Mouse (Mus musculus) forebrain, embryonic 10.5 days (tissue): ENCODE results near the gene B3gnt2. TPM values are rescaled to one million over a fixed set of nuclear protein-coding genes. Genes with fewer than 3 reads are reported as not detected.

Source experiments
- DNase-seq: peaks from one replicate; pipeline ENCODE4 v3.0.0-alpha.2; 2017; ENCODE audit warnings: low spot score; ENCODE audit errors: extremely low spot score
- H3K27ac ChIP-seq: fragments of 300-500 bp; sonication (generic); 2 replicates; pipeline ENCODE4 v1.5.1; 2016; ENCODE audit warnings: mild to moderate bottlenecking
- H3K27me3 ChIP-seq: fragments of 300-500 bp; sonication (generic); 2 replicates; pipeline ENCODE4 v1.6.1; 2016; ENCODE audit warnings: mild to moderate bottlenecking; ENCODE audit not compliant: poor library complexity, severe bottlenecking
- H3K36me3 ChIP-seq: fragments of 300-500 bp; sonication (generic); replicated peaks from 2 replicates; pipeline ENCODE4 v1.6.1; 2016; ENCODE audit warnings: mild to moderate bottlenecking, moderate library complexity
- H3K4me1 ChIP-seq: fragments of 300-500 bp; sonication (generic); 2 replicates; pipeline ENCODE4 v1.6.1; 2016
- H3K4me3 ChIP-seq: fragments of 300-500 bp; sonication (generic); 2 replicates; pipeline ENCODE4 v1.5.1; 2016; ENCODE audit warnings: mild to moderate bottlenecking, moderate library complexity
- H3K9me3 ChIP-seq: fragments of 300-500 bp; sonication (generic); 2 replicates; pipeline ENCODE4 v1.6.1; 2016; ENCODE audit warnings: mild to moderate bottlenecking, moderate library complexity
- WGBS: fragments of 180-500 bp; shearing (Covaris S2); methylation state at CpG from one replicate; pipeline ENCODE4 v1.1.7; 2016; 5-methylcytosine and 5-hydroxymethylcytosine counted together
- polyA plus RNA-seq: library from polyadenylated mRNA; unstranded; fragments of >200 nt; fragmentation: Nextera tagmentation; extraction: Ambion mirVana; gene quantifications from 2 replicates; pipeline ENCODE4 v1.2.1, GENCODE M21; 2016

B3gnt2 gene
- polyA plus RNA-seq, 1 experiment from 2014 or later = 1.7 TPM

DNA sequence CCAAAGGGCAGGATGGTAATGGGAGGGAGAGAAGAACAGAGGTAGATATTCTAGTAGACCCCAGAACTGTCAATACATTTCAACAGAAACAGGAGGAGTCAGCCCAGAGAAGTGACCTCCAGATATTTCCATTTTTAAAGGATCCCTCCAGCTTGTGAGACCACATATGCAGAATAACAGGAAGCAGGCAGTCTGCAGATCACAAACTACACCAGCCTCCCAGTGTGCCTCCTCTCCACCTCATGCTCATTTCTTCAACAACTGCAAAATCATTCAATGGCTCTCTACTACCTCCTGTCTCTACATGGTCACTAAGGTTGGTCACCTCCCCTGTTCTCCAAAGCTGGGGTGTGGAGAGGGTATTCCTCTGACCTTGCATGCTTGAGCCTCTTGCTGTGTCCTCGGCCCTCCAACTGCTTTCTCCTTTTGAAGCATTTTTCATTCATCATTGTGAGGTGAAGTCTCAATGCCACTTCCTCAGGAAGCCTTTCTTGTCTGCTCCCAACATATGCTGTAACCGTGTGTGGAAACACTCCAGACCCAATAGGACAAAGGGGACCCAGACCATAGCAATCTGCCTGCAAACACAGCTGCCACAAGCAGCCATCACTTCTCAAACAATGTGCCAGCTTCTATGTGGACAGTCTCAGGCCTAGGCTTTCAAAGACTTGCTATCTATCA, 7.1 kb downstream of the B3gnt2 start:
- 72% methylated on average over 2 of the region's 2 CpGs for WGBS
- no peaks in the 10 kb centered on the region for H3K36me3 ChIP-seq
- peaks cover 12% of the 10 kb centered on the region for H3K4me1 ChIP-seq
- no peak overlapping the region for H3K4me3 ChIP-seq
- no peak overlapping the region for H3K27ac ChIP-seq
- H3K9me3 ChIP-seq = no peaks in the 10 kb centered on the region
- H3K27me3 ChIP-seq = peaks cover 34% of the 10 kb centered on the region
- no peak for DNase-seq

- H3K36me3 ChIP-seq = no peaks in the 10 kb centered on the region
- no peak overlapping the region for H3K4me3 ChIP-seq
- WGBS = 65% methylated on average over 1 of the region's 1 CpGs
- no peak overlapping the region for H3K27ac ChIP-seq
- H3K9me3 ChIP-seq = no peaks in the 10 kb centered on the region
- peaks cover 22% of the 10 kb centered on the region for H3K27me3 ChIP-seq
- no peak for DNase-seq
- H3K4me1 ChIP-seq = peaks cover 11% of the 10 kb centered on the region
Observed at GRCm38 (mm10) chr11:22852510-22852909, 8.3 kb downstream of the B3gnt2 start.

- Histone ChIP-seq H3K4me1 (peaks cover 19% of the 10 kb centered on the region), H3K36me3 (no peaks in the 10 kb centered on the region), H3K9me3 (no peaks in the 10 kb centered on the region), H3K27me3 (peaks cover 12% of the 10 kb centered on the region), H3K27ac (no peak overlapping the region), H3K4me3 (no peak overlapping the region)
- no peak for DNase-seq
- 54% methylated on average over 4 of the region's 4 CpGs for WGBS
Observed at GRCm38 (mm10) chr11:22851416-22851815, 9.3 kb downstream of the B3gnt2 start.

DNA sequence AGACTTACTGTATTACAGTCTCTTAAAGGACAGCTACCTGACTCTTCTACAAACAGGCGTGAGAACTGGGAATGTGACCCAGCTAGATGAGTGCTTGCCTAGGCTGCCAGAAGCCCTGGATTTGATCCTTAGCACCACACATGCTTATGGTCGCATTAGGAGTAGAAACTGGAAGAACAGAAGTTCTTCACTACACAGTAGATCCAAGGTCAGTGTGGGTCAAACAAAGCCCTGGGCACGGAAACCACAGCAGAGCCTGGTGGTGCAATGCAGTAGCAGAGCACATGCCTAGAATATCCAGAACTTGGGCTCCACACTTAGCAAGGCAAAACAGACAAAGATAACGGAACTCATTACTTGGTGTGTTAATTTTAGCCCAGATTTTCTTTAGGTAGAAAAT, 10.7 kb downstream of the B3gnt2 start:
- Histone ChIP-seq H3K36me3 (no peaks in the 10 kb centered on the region), H3K27ac (no peak overlapping the region), H3K9me3 (no peaks in the 10 kb centered on the region), H3K4me3 (no peak overlapping the region), H3K27me3 (no peaks in the 10 kb centered on the region), H3K4me1 (peaks cover 25% of the 10 kb centered on the region)
- no peak for DNase-seq
- 87% methylated on average over 4 of the region's 4 CpGs for WGBS

GRCm38 (mm10) chr11:22848649-22849195, 12.0 kb downstream of the B3gnt2 start:
- Histone ChIP-seq H3K4me1 (peaks cover 25% of the 10 kb centered on the region), H3K36me3 (no peaks in the 10 kb centered on the region), H3K4me3 (no peak overlapping the region), H3K27ac (no peak overlapping the region), H3K27me3 (no peaks in the 10 kb centered on the region), H3K9me3 (no peaks in the 10 kb centered on the region)
- no peak for DNase-seq
- WGBS = 88% methylated on average over 5 of the region's 5 CpGs

DNA sequence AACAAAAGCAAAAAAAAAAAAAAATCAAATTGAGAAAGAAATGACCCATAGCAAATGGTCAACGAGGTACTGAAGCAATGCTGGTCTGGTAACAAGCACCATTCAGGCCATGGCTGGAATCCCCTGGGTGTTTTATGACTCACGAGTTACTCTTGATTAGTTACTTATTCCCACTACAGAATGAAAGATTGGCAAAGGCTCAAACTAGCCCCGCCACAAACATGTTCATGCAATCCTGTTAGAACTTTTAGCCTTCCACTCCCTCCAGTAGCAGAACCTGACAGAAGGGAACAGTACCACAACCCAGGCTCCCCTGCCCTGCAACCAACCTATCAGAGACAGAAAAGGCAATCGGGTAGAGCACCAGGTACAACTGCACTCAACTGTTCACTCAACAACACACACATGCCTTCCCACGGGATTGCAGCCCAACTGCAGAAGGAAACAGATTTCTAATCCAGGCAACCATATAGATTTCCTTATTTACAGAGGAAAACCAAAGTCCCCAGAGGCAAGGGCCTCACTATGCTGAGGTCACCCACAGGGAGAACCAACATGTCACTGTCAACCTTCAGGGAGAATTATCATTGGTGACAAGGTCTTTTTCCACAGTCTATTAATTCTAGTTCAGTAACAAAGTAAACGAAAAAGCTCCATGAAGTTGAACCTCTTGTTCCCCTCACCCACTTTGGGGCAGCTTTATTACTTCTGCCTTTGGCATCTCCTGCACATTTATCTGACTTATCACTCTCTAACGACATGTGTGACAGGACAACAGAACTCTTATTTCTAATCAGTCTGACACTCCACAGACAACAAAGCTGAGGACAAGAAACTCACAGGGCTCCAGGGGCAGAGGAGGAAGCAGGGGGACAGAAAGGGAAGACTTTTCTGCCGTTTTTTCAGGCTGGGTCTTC, 12.8 kb downstream of the B3gnt2 start:
- Histone ChIP-seq H3K36me3 (no peaks in the 10 kb centered on the region), H3K4me3 (no peak overlapping the region), H3K27me3 (no peaks in the 10 kb centered on the region), H3K27ac (no peak overlapping the region), H3K9me3 (no peaks in the 10 kb centered on the region), H3K4me1 (peaks cover 25% of the 10 kb centered on the region)
- no peak for DNase-seq
- WGBS = 74% methylated on average over 8 of the region's 8 CpGs

GRCm38 (mm10) chr11:22846960-22847731, 13.6 kb downstream of the B3gnt2 start:
- DNase-seq = no peak
- WGBS = 78% methylated on average over 8 of the region's 8 CpGs
- Histone ChIP-seq H3K36me3 (no peaks in the 10 kb centered on the region), H3K27me3 (no peaks in the 10 kb centered on the region), H3K4me1 (peaks cover 22% of the 10 kb centered on the region), H3K9me3 (no peaks in the 10 kb centered on the region), H3K4me3 (no peak overlapping the region), H3K27ac (no peak overlapping the region)

- Histone ChIP-seq H3K4me3 (no peak overlapping the region), H3K27ac (no peak overlapping the region), H3K9me3 (no peaks in the 10 kb centered on the region), H3K36me3 (no peaks in the 10 kb centered on the region), H3K27me3 (no peaks in the 10 kb centered on the region), H3K4me1 (peaks cover 22% of the 10 kb centered on the region)
- 64% methylated on average over 6 of the region's 6 CpGs for WGBS
- no peak for DNase-seq
Observed at GRCm38 (mm10) chr11:22846093-22846835, 14.5 kb downstream of the B3gnt2 start.

DNA sequence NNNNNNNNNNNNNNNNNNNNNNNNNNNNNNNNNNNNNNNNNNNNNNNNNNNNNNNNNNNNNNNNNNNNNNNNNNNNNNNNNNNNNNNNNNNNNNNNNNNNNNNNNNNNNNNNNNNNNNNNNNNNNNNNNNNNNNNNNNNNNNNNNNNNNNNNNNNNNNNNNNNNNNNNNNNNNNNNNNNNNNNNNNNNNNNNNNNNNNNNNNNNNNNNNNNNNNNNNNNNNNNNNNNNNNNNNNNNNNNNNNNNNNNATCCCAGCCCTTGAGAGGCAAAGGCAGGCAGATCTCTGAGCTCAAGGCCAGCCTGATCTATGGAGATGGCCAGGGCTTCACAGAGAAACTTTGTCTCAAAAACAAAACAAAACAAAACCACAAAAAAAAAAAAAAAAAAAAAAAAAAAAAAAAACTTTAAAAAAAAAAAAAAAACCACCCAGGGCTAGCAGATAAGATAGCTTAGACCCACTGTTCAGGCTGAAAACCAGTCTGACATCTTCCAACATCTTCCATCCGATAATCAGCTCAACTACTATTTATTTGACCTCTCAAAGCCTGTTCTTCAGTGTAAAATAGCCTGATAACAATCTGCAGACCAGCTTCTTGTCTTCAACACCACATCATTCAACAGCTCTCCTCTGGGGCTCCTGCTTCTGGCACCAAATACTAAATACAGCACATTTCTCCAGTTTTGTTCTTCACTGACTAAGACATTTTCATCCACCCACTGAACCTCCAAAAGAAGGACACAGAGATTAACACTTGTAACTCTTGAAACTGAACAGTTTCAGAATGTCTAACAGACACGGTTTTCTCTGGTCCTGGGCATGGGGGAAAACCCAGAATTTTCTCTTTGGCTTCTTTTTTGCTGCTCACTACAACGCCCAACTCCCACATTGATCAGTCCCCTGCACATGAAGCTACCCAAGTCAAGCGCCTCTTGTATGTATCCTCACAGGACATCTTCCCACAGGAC, 15.7 kb downstream of the B3gnt2 start:
- Histone ChIP-seq H3K27ac (no peak overlapping the region), H3K9me3 (no peaks in the 10 kb centered on the region), H3K4me1 (peaks cover 22% of the 10 kb centered on the region), H3K27me3 (no peaks in the 10 kb centered on the region), H3K36me3 (no peaks in the 10 kb centered on the region), H3K4me3 (no peak overlapping the region)
- DNase-seq = no peak
- WGBS = 84% methylated on average over 4 of the region's 4 CpGs

GRCm38 (mm10) chr11:22839456-22839855, 21.3 kb downstream of the B3gnt2 start:
- H3K4me1 ChIP-seq = no peaks in the 10 kb centered on the region; the same call in 1 of the 2 replicates
- no peak overlapping the region for H3K27ac ChIP-seq
- 69% methylated on average over 3 of the region's 3 CpGs for WGBS
- no peaks in the 10 kb centered on the region for H3K27me3 ChIP-seq
- no peaks in the 10 kb centered on the region for H3K9me3 ChIP-seq
- no peaks in the 10 kb centered on the region for H3K36me3 ChIP-seq
- H3K4me3 ChIP-seq = no peak overlapping the region
- no peak for DNase-seq

- H3K36me3 ChIP-seq = no peaks in the 10 kb centered on the region
- H3K4me1 ChIP-seq = no peaks in the 10 kb centered on the region; the same call in 1 of the 2 replicates
- H3K27ac ChIP-seq = no peak overlapping the region
- WGBS = 56% methylated on average over 1 of the region's 1 CpGs
- H3K4me3 ChIP-seq = no peak overlapping the region
- H3K9me3 ChIP-seq = no peaks in the 10 kb centered on the region
- DNase-seq = no peak
- H3K27me3 ChIP-seq = no peaks in the 10 kb centered on the region
Observed at GRCm38 (mm10) chr11:22838361-22838760, 22.4 kb downstream of the B3gnt2 start.
